Mouse (Mus musculus) frontal cortex, postnatal 36 days (tissue): ENCODE data around the gene Gm48552.

ENCODE experiments used
- DNase-seq, 2 experiments: peaks; one replicate each; pipeline ENCODE4 v3.0.0; 2022; ENCODE audit warnings: low spot score in 2 of 2

Gene Gm48552

GRCm38 (mm10) chr10:81385603-81386306, 3.0 kb upstream of the Gm48552 start:
- no peak for DNase-seq

GRCm38 (mm10) chr10:81387716-81388115, 1.1 kb upstream of the Gm48552 start:
- no peak for DNase-seq

- no peak for DNase-seq
These were observed 568 bp downstream of the Gm48552 start for GRCm38 (mm10) chr10:81389373-81389772.

DNA sequence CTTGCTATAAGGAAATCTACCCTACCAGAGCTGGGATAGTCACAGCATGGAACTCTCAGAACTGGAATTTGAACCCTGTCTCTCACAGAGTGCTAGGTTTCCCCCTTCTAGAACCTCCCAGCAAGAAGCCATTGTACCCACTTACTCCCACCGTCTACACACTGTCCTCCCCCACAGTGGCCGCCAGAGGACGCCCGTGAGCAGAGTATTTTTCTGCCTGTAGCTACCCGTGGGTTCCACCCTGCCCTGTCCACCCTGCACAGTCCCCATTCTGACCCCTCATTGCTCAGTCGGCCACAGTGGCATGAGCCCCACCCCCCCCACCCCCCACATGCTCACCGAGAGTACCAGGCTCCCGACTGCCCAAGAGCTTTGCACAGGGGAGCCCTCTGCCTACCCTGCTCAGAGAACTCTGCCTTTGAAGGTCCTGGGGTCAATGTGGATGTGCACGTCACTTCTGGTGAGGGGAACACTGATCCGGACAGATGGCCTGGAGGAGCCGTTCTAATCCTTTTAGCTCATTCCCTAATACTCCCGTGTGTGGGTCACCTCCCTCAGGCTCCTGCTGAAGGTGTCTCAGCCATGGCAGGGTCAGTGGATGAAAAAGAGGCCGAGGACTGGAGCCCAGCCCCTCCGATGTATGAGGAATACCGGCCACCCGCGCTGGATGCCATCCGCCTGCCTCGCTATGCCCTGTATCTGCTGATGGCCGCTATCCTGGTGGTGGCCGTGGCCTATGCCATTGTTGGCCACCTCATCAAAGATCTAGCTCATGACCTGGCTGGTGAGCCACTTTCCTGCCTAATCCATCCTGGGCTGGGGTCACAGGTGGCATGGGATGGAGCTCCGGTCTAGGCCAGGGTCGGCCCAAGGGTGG, 1.2 kb downstream of the Gm48552 start:
- DNase-seq = peak; percentile 69 to 78

GRCm38 (mm10) chr10:81390678-81390965, 1.8 kb downstream of the Gm48552 start:
- DNase-seq = no peak

DNA sequence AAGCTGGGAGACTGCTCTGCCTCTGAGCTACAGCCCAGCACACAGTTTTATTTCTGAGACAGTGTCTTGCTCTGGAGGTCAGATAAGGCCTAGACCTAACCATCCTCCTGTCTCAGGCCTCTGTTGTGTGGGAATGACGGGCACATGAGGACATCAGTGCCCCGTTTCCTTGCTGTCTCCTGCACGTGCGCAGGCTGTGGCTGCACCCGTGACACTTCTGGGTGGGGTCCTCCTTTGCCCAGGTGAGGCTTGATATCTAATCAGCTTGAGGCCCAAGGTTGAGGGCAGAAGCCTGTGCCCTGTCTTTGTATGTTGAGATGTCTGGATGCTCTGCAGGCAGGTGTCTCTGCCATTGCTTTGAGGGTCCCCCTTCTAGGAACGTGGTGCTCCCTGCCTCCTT, 3.5 kb downstream of the Gm48552 start:
- DNase-seq = no peak

GRCm38 (mm10) chr10:81392781-81393185, 4.0 kb downstream of the Gm48552 start, which contains the start of gene Smim24:
TSS of gene Smim24 (plus strand) at chr10:81393051.
- DNase-seq = no peak

DNA sequence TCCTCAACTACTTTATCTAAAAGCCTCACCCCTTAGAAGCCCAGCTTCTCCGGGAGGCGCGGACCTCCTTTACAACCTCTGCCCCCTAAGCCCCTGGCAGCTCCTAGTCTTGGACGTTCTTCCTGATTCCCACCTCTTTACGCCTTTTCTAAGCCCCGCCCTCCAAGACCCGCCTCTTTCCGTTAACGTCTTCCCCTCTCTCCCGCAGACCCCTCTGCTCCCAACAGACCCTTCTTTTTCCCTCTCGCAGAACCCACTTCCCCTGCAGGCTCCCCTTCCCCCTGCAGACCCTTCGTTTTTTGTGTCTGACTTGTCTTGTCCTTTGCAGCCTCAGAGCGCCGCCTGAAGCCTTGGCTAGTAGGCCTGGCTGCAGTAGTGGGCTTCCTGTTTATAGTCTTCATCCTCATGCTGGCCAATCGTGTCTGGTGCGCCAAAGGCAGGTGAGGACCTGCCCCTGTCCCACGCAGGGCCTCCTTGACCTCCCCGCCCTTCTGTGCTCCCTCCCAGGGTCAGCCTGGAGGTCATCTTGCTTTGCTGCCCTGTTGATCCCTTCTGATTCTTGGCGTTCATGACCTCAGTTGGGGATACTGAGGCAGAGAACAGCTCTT, 4.8 kb downstream of the Gm48552 start:
- DNase-seq = no peak

DNA sequence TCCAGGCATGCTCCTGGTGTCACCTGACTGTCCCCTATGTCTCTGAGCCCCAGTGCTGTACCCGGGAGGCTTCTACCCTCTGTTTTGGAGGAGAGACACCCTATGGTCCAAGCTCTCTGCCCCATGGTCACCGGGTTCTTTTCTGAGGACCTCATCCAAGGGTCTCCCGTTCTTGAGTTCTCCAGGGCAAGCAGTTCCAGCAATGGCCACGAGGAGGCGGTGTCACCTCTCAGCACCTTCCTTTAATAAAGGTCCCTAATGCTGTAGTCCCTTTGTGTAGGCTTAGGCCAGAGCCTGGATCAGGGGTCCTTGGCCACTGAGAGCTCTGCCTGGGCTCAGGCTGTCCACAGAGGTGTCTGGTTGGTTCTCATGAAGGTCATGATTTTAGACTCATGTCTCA, 6.3 kb downstream of the Gm48552 start:
- no peak for DNase-seq

DNA sequence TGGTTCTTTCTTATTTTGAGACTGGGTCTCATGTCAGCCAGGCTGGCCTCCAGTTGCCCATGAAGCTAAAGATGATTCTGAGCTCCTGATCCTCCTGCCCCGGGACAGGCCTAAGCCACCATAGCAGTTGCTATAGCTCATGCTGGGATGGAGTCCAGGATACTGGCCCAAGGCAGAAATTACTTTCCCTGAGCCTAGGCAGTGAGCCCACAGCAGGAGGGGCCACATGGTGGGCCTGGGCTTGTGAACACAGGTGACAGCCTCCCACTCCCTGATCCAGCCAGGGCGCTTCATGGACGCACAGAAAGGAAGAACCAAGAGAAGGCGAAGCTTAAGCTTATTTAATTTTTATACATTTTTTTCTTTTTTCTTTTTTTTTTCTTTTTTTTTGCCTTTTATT, 7.1 kb downstream of the Gm48552 start:
- no peak for DNase-seq

- DNase-seq = no peak
These were observed 7.9 kb downstream of the Gm48552 start for GRCm38 (mm10) chr10:81396749-81397148.

DNA sequence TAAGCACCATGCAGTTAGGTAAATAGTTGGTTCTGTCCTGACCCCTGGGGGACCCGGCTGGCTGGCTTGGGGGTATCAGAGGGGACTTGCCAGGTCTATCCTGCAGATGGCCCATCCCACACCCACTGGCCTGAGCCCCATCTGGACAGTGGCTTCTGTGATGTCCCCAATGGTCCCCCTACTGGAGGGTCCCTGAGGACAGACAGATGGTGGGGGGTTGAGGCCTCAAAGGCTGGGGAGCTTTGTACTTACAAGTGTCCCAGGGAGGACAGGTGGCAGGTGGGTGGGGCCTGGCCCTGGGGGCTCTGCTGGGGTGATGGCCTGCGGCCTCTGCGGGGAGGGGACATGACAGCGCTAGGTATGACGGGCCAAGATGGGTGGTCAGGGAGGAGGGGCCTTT, 10.5 kb downstream of the Gm48552 start:
- DNase-seq = no peak

GRCm38 (mm10) chr10:81399798-81400308, 11.0 kb downstream of the Gm48552 start:
- DNase-seq = no peak

DNA sequence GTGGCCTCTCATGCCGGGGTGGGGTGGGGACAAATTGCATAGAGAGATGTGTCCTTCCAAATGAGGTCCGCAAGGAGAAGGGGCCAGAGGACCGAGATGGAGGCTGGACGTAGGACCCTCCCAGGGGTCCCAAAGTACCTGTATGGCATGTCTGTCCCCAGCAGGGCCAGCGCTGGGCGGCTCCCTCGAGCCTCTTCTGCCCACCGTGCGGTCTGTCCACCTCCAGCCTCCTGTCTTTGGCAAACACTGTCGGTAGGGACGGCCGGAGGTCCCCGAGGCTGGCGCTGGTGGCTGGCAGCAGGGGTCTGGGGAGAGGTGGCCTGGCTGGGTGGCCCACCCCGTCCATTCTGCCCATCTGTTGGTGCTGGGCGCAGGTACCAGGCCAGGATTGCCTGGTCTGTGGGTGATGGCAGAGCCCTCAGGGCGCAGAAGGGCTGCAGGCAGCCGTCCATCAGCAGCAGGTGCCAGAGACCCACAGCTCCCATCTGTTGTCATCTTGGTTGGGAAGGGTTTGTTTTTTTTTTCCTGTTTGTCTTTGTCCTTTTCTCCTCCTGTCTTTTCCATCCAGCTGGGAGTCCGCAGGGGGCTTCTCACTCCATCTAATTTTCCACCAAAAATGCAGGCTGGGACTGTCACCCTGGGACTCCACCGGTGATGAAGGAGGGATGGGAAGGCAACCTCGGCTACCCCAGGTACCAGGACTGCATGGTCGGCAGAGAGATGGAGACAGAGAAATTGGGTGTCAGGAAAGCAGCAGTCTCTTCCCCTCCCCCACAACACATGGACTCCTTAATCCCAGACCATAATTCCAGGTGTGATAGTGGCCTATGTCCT, 11.8 kb downstream of the Gm48552 start:
- no peak for DNase-seq

- DNase-seq = no peak
These were observed 12.4 kb downstream of the Gm48552 start for GRCm38 (mm10) chr10:81401205-81401520.

- no peak for DNase-seq
These were observed 12.9 kb downstream of the Gm48552 start for GRCm38 (mm10) chr10:81401521-81402226.

DNA sequence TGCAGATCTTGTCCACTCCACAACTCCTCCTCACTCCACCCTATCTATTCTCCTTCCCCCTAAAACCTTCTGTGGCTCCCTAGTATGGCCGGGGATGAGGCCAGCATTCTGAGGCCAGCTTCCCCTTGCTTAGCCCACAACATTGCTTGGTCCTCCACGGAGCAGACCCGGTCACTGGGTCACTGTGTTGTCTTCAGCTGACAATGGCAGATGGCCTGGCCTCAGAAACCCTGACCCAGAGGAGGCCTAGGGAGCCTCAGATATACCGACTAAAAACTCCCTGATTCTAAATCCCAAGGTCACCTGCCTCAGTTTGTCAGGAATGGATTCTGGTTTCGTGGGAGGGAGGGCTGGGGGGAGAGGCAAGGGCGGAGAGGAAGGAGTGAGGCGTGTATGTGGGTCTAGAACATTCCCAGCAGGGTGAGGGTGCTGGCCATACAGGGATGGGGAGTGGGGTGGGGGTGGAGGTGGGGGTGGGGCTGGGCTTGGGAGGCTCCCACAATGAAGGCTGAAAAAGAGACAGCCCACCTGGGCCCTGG, 13.5 kb downstream of the Gm48552 start:
- no peak for DNase-seq

GRCm38 (mm10) chr10:81403511-81403910, 14.7 kb downstream of the Gm48552 start:
- DNase-seq = no peak

DNA sequence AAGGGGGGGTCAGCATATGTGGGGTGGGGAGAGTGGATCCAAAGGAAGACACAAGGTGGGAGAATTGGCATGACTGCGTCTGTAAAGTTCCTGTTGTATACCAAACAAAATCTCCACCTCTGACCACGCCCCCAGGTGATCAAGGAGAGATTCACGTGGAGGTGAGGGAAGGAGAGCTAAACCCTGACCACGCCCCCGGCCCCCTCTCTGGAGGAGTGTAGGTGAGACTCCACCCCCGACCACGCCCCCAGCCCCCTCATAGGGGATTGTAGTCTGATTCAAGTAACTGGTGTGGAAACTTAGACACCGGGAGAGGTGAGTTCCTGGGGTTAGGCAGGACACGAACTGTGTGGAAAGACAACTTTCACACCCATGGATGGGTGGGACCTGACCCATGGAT, 15.3 kb downstream of the Gm48552 start:
- no peak for DNase-seq

- no peak for DNase-seq
These were observed 15.9 kb downstream of the Gm48552 start for GRCm38 (mm10) chr10:81404720-81405119.
